Mouse (Mus musculus) limb, embryonic 12.5 days (tissue): ENCODE data around the gene Hps5. TPM values are rescaled to one million over a fixed set of nuclear protein-coding genes. Genes with fewer than 3 reads are reported as not detected.

Source experiments
- polyA plus RNA-seq: library from polyadenylated mRNA; unstranded; fragments of >200 nt; fragmentation: Nextera tagmentation; extraction: Ambion mirVana; gene quantifications from 2 replicates; pipeline ENCODE4 v1.2.1, GENCODE M21; 2016

The Hps5 gene
- polyA plus RNA-seq, 1 experiment from 2014 or later = 25.3 TPM

Other genes with a start within 250 kb of the Hps5 start
- 11.1 and 12.1 TPM in 2 replicates for gene Sergef, start 156.3 kb downstream of the Hps5 start, polyA plus RNA-seq
- gene Tph1, start 123.5 kb downstream of the Hps5 start, polyA plus RNA-seq = not detected in 2 replicates
- 41.3 and 44.4 TPM in 2 replicates for gene Saal1, start 85.4 kb downstream of the Hps5 start, polyA plus RNA-seq
- gene Saa3, start 80.4 kb downstream of the Hps5 start, polyA plus RNA-seq = 0.20 and 0.36 TPM in 2 replicates
- gene Saa4, start 63.5 kb downstream of the Hps5 start, polyA plus RNA-seq = not detected in 2 replicates
- 0.35 and 0.49 TPM in 2 replicates for gene Saa1, start 53.1 kb downstream of the Hps5 start, polyA plus RNA-seq
- gene Saa2, start 44.3 kb downstream of the Hps5 start, polyA plus RNA-seq = 0.61 and 2.3 TPM in 2 replicates
- 51.3 TPM in 2 replicates for gene Gtf2h1, start within 50 bp of the Hps5 start, polyA plus RNA-seq
- gene Ldha, start 45.4 kb upstream of the Hps5 start, polyA plus RNA-seq = 1,576 and 1,625 TPM in 2 replicates
- 0.27 TPM in 1 of 2 replicates, not detected in the other for gene Ldhc, start 65.1 kb upstream of the Hps5 start, polyA plus RNA-seq
- 221 and 230 TPM in 2 replicates for gene Tsg101, start 123.9 kb upstream of the Hps5 start, polyA plus RNA-seq
- 11.6 and 12.1 TPM in 2 replicates for gene Uevld, start 162.5 kb upstream of the Hps5 start, polyA plus RNA-seq
- gene Gm9999, start 187.5 kb upstream of the Hps5 start, polyA plus RNA-seq = not detected in 2 replicates
- gene Spty2d1, start 212.3 kb upstream of the Hps5 start, polyA plus RNA-seq = 17.3 and 17.5 TPM in 2 replicates